Mouse (Mus musculus): ENCODE measurements at regions not wholly inside any gene's neighbourhood (a gene's known extent, or its start where the extent isn't known, plus 50 kb on each side); places are given as distances from the start of the nearest gene placed in this dataset.

DNA sequence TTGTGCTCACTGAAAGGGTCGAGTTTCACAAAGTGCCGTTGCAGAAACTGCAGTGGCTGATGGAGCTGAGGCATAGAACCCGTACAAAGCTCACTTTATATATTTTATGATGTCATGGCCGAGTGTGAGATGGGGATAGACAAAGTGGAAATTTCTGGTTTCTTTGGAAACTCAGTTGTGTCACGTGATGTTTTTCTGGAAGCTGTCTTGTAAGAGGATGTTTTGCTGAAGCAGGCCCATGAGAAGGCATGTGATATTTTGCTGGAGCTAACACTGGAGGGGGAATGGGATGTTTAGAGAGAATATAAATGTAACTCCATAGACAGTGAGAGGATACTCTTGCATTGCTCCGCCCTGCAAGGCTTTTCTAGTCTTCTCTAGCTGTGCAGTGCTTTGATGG lies 311.7 kb downstream of the Tmem132b start:
- Histone ChIP-seq H3K4me3 (ENCODE audit: low read depth, low read length) (no peak overlapping the region), H3K27me3 (ENCODE audit: insufficient read depth, low read length) (no peaks in the 10 kb centered on the region), H3K36me3 (replicated peaks) (no peaks in the 10 kb centered on the region), H3K9me3 (replicated peaks) (peaks cover 44% of the 10 kb centered on the region), H3K4me1 (ENCODE audit: insufficient read depth, low read depth, low read length) (no peaks in the 10 kb centered on the region)
- ATAC-seq (ENCODE audit: extremely low read depth, insufficient number of reproducible peaks, low FRiP score, poor library complexity, severe bottlenecking) = no peak
- no peak for DNase-seq (ENCODE audit: low spot score)
- no peak for TF ChIP-seq GATA1 (IDR thresholded peaks at IDR 0.05; ENCODE audit: borderline replicate concordance, low read length)
- TF ChIP-seq GATA2 (IDR thresholded peaks at IDR 0.05; ENCODE audit: borderline replicate concordance, low read depth, low read length) = no peak
- TF ChIP-seq POLR2AphosphoS5 (IDR thresholded peaks at IDR 0.05; ENCODE audit: insufficient replicate concordance, low read depth, low read length) = no peak
- TF ChIP-seq CTCF (IDR thresholded peaks at IDR 0.05; ENCODE audit: low read depth, low read length) = no peak
- no peak for TF ChIP-seq TAL1 (conservative IDR thresholded peaks at IDR 0.05; ENCODE audit: low read depth, low read length)

DNA sequence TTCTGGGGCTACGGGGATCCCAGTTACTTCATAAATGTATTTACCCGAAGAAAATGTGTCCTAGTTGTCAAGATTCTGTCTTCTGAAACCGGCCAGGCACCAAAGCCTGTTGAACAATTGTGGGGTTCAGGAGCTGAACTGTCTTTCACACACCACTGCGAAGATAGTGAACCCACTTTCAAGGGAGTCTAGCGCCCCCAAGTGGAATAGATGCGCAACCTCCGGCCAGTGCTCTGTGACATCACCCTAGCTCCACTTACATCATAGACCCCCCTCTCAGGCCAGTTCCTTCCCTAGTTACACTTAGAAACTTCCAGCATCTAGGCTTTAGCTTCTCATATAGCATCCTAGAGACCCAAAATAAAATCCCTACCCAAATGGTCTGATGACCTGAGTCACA lies 318.1 kb downstream of the Tmem132b start:
- no peak for ATAC-seq (ENCODE audit: extremely low read depth, insufficient number of reproducible peaks, low FRiP score, poor library complexity, severe bottlenecking)
- no peak for DNase-seq (ENCODE audit: low spot score)
- H3K27me3 ChIP-seq (ENCODE audit: insufficient read depth, low read length) = no peaks in the 10 kb centered on the region
- H3K9me3 ChIP-seq (replicated peaks) = peaks cover 52% of the 10 kb centered on the region
- no peaks in the 10 kb centered on the region for H3K4me1 ChIP-seq (ENCODE audit: insufficient read depth, low read depth, low read length)
- no peak overlapping the region for H3K4me3 ChIP-seq (ENCODE audit: low read depth, low read length)
- no peaks in the 10 kb centered on the region for H3K36me3 ChIP-seq (replicated peaks)
- TF ChIP-seq POLR2AphosphoS5 (IDR thresholded peaks at IDR 0.05; ENCODE audit: insufficient replicate concordance, low read depth, low read length) (no peak), TAL1 (conservative IDR thresholded peaks at IDR 0.05; ENCODE audit: low read depth, low read length) (no peak), GATA1 (IDR thresholded peaks at IDR 0.05; ENCODE audit: borderline replicate concordance, low read length) (no peak), GATA2 (IDR thresholded peaks at IDR 0.05; ENCODE audit: borderline replicate concordance, low read depth, low read length) (no peak), CTCF (IDR thresholded peaks at IDR 0.05; ENCODE audit: low read depth, low read length) (no peak)

DNA sequence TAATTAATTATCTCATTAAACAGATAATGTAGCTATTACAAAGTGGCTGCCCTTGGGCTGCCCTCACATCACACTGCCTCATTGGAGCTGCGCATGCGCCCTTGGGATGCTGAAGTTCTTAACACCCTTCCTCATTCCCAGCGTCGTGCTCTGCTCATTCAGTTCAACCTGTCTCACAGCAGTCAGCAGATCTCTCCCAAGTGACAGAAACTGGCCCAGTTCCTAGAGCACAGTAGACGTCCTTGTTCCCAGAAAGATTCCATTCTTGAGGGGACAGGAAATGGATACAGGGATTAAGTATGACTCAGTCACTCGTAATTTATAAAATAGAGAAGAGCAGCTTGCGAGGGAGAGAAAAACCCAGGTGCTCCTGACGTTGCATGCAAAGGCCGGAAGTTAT lies 344.7 kb downstream of the Tmem132b start:
- Histone ChIP-seq H3K4me1 (ENCODE audit: insufficient read depth, low read depth, low read length) (no peaks in the 10 kb centered on the region), H3K9me3 (replicated peaks) (peaks cover 51% of the 10 kb centered on the region), H3K36me3 (replicated peaks) (no peaks in the 10 kb centered on the region), H3K4me3 (ENCODE audit: low read depth, low read length) (no peak overlapping the region), H3K27me3 (ENCODE audit: insufficient read depth, low read length) (no peaks in the 10 kb centered on the region)
- TF ChIP-seq GATA1 (IDR thresholded peaks at IDR 0.05; ENCODE audit: borderline replicate concordance, low read length) (no peak), CTCF (IDR thresholded peaks at IDR 0.05; ENCODE audit: low read depth, low read length) (no peak), TAL1 (conservative IDR thresholded peaks at IDR 0.05; ENCODE audit: low read depth, low read length) (no peak), POLR2AphosphoS5 (IDR thresholded peaks at IDR 0.05; ENCODE audit: insufficient replicate concordance, low read depth, low read length) (no peak), GATA2 (IDR thresholded peaks at IDR 0.05; ENCODE audit: borderline replicate concordance, low read depth, low read length) (no peak)
- ATAC-seq (ENCODE audit: extremely low read depth, insufficient number of reproducible peaks, low FRiP score, poor library complexity, severe bottlenecking) (no peak), DNase-seq (ENCODE audit: low spot score) (no peak)

DNA sequence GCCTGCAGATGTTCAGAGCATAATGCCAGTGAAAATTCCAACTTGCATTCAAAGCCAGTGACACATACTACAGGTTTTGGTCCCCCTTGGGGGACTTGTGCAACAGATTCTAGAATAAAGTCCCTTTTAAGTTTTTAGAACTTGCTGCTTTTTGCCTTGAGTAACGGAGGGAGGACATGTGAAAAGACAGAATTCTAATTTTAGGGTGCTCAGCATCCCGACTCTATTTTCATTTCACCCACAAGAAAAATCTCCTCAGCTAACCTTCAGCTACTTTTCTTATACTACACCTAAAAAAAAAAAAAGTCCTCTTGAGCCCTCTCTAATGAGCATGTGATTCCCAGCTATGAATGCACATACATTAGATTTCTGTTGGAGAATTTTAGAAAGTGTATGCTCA lies 357.3 kb downstream of the Tmem132b start:
- Histone ChIP-seq H3K36me3 (replicated peaks) (no peaks in the 10 kb centered on the region), H3K4me1 (ENCODE audit: insufficient read depth, low read depth, low read length) (no peaks in the 10 kb centered on the region), H3K9me3 (replicated peaks) (peaks cover 47% of the 10 kb centered on the region), H3K4me3 (ENCODE audit: low read depth, low read length) (no peak overlapping the region), H3K27me3 (ENCODE audit: insufficient read depth, low read length) (no peaks in the 10 kb centered on the region)
- ATAC-seq (ENCODE audit: extremely low read depth, insufficient number of reproducible peaks, low FRiP score, poor library complexity, severe bottlenecking) (no peak), DNase-seq (ENCODE audit: low spot score) (no peak)
- TF ChIP-seq GATA2 (IDR thresholded peaks at IDR 0.05; ENCODE audit: borderline replicate concordance, low read depth, low read length) (no peak), POLR2AphosphoS5 (IDR thresholded peaks at IDR 0.05; ENCODE audit: insufficient replicate concordance, low read depth, low read length) (no peak), TAL1 (conservative IDR thresholded peaks at IDR 0.05; ENCODE audit: low read depth, low read length) (no peak), CTCF (IDR thresholded peaks at IDR 0.05; ENCODE audit: low read depth, low read length) (no peak), GATA1 (IDR thresholded peaks at IDR 0.05; ENCODE audit: borderline replicate concordance, low read length) (no peak)

DNA sequence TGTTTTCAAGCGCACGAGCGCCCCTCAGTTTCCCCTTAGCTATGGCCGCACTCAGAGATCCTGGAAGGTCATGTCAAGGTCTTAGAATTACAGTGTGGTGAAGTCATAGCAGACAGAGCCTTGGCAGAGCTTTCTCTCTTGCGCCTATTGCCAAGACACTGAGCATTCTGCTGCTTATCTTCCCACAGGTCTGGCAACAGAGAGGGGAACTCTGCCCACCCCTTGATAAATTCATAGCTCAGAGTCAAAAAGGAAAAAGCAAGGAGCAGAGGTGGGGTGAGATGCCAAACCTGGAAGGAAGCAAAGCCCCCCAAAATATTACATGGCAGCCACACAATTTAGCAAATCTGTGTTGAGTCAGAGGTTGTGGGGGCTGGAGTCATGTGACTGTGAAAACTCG lies 362.3 kb downstream of the Tmem132b start:
- Histone ChIP-seq H3K4me1 (ENCODE audit: insufficient read depth, low read depth, low read length) (no peaks in the 10 kb centered on the region), H3K4me3 (ENCODE audit: low read depth, low read length) (no peak overlapping the region), H3K36me3 (replicated peaks) (no peaks in the 10 kb centered on the region), H3K9me3 (replicated peaks) (peaks cover 47% of the 10 kb centered on the region), H3K27me3 (ENCODE audit: insufficient read depth, low read length) (no peaks in the 10 kb centered on the region)
- ATAC-seq (ENCODE audit: extremely low read depth, insufficient number of reproducible peaks, low FRiP score, poor library complexity, severe bottlenecking) (no peak), DNase-seq (ENCODE audit: low spot score) (no peak)
- TF ChIP-seq TAL1 (conservative IDR thresholded peaks at IDR 0.05; ENCODE audit: low read depth, low read length) (no peak), POLR2AphosphoS5 (IDR thresholded peaks at IDR 0.05; ENCODE audit: insufficient replicate concordance, low read depth, low read length) (no peak), GATA2 (IDR thresholded peaks at IDR 0.05; ENCODE audit: borderline replicate concordance, low read depth, low read length) (no peak), CTCF (IDR thresholded peaks at IDR 0.05; ENCODE audit: low read depth, low read length) (no peak), GATA1 (IDR thresholded peaks at IDR 0.05; ENCODE audit: borderline replicate concordance, low read length) (no peak)

DNA sequence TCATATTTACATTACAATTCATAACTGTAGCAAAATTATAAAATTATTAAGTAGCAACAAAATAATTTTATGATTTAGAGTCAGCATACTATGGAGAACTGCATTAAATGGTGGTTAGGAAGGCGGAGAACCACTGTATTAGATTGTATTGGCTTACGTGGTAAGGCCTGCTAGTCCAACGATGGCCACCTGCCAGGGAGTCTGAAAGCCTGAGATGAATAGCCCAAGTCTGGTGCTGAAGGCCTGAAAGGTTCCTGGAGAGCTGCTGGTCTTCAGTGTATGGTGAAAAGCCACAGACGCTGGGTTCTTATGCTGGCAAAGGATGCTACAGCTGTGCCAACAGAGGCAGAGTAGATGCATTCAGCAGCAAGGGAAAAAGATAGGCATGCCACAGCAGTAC lies 370.5 kb downstream of the Tmem132b start:
- TF ChIP-seq POLR2AphosphoS5 (IDR thresholded peaks at IDR 0.05; ENCODE audit: insufficient replicate concordance, low read depth, low read length) (no peak), TAL1 (conservative IDR thresholded peaks at IDR 0.05; ENCODE audit: low read depth, low read length) (no peak), CTCF (IDR thresholded peaks at IDR 0.05; ENCODE audit: low read depth, low read length) (no peak), GATA1 (IDR thresholded peaks at IDR 0.05; ENCODE audit: borderline replicate concordance, low read length) (no peak), GATA2 (IDR thresholded peaks at IDR 0.05; ENCODE audit: borderline replicate concordance, low read depth, low read length) (no peak)
- no peak for ATAC-seq (ENCODE audit: extremely low read depth, insufficient number of reproducible peaks, low FRiP score, poor library complexity, severe bottlenecking)
- H3K36me3 ChIP-seq (replicated peaks) = no peaks in the 10 kb centered on the region
- DNase-seq (ENCODE audit: low spot score) = no peak
- no peaks in the 10 kb centered on the region for H3K4me1 ChIP-seq (ENCODE audit: insufficient read depth, low read depth, low read length)
- H3K9me3 ChIP-seq (replicated peaks) = peaks cover 56% of the 10 kb centered on the region
- no peak overlapping the region for H3K4me3 ChIP-seq (ENCODE audit: low read depth, low read length)
- no peaks in the 10 kb centered on the region for H3K27me3 ChIP-seq (ENCODE audit: insufficient read depth, low read length)
